Mouse (Mus musculus) lung, adult 2 months (tissue): ENCODE measurements around the gene Arl11.

Experiments used
- CTCF ChIP-seq: fragments of 200-500 bp; IDR thresholded peaks from 2 replicates; pipeline ENCODE4 v1.5.1; 2011; ENCODE audit warnings: mild to moderate bottlenecking, low read length, control low read depth; ENCODE audit not compliant: insufficient read depth
- POLR2A ChIP-seq: fragments of 200-500 bp; IDR thresholded peaks from 2 replicates; pipeline ENCODE4 v1.6.1; 2011; ENCODE audit warnings: low read depth, mild to moderate bottlenecking, control low read depth, low read length, borderline replicate concordance; ENCODE audit errors: extremely low read depth

GRCm38 (mm10) chr14:61288606-61289286 lies 20.8 kb upstream of the Arl11 start:
- TF ChIP-seq POLR2A = no peak
- TF ChIP-seq CTCF = no peak
